Comparison of ENCODE assay signal across 13 mouse cellular contexts in the genomic region with DNA sequence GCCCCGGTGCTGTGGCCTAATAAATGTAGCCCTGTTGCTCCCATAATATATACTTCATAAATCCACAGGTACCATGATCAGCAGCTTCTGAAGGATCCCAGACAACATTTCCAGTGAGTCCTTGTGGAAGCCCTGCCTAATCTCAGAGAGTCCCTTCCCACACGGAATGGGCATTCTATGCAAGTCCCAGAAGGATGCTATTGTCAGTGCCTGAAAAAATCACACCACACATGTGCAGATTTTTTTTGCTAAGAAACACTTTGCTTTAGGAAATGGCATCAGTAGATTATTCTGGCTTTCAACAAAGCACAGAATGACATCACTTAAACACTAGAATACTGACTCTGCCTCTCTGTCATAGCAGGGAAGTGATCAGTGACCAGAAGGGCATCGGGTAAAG.
"Had no signal": no experiment of that assay in that cellular context is flagged by ENCODE, and none has a peak within 500 bp of the region (broad histone marks: within the 10 kb centered on the region; RNA-seq: fewer than 3 reads in every experiment).

No protein-coding gene starts in this region.

- H3K4me1 ChIP-seq: liver, embryonic 13.5 days; midbrain, embryonic 12.5 days had no signal

- ATAC-seq: midbrain, embryonic 16.5 days had no signal

- H3K9me3 ChIP-seq: liver, embryonic 13.5 days; midbrain, embryonic 12.5 days; neural tube, embryonic 13.5 days had no signal

- H3K9ac ChIP-seq: liver, embryonic 13.5 days; midbrain, embryonic 12.5 days; neural tube, embryonic 13.5 days had no signal

- H3K36me3 ChIP-seq: liver, embryonic 13.5 days; midbrain, embryonic 12.5 days; neural tube, embryonic 13.5 days had no signal

- H3K4me2 ChIP-seq: liver, embryonic 13.5 days; midbrain, embryonic 12.5 days; neural tube, embryonic 13.5 days had no signal

- H3K27me3 ChIP-seq: liver, embryonic 13.5 days; midbrain, embryonic 12.5 days; neural tube, embryonic 13.5 days had no signal

- DNase-seq: kidney, adult 2 months; kidney, postnatal 25 days; liver, embryonic 13.5 days; retina, postnatal 1 day; thymus, postnatal 25 days had no signal

- H3K27ac ChIP-seq: kidney, postnatal 0 days; layer of hippocampus, adult 2 months; left cerebral cortex, adult 2 months; liver, embryonic 13.5 days; midbrain, embryonic 12.5 days; neural tube, embryonic 13.5 days; stomach, postnatal 0 days had no signal

- H3K4me3 ChIP-seq: layer of hippocampus, adult 2 months; left cerebral cortex, adult 2 months; liver, embryonic 13.5 days; midbrain, embryonic 12.5 days; myocyte; neural tube, embryonic 13.5 days had no signal
